Mouse (Mus musculus) frontal cortex, postnatal 14 days (tissue): ENCODE results near the gene Slc25a22.
A peak's percentile ranks its signal among the peaks of the same experiment; 100 is the strongest.

Experiments
- DNase-seq, 2 experiments: peaks; one replicate each; pipeline ENCODE4 v3.0.0; 2022; ENCODE audit warnings: low spot score in 2 of 2

Slc25a22 gene

DNA sequence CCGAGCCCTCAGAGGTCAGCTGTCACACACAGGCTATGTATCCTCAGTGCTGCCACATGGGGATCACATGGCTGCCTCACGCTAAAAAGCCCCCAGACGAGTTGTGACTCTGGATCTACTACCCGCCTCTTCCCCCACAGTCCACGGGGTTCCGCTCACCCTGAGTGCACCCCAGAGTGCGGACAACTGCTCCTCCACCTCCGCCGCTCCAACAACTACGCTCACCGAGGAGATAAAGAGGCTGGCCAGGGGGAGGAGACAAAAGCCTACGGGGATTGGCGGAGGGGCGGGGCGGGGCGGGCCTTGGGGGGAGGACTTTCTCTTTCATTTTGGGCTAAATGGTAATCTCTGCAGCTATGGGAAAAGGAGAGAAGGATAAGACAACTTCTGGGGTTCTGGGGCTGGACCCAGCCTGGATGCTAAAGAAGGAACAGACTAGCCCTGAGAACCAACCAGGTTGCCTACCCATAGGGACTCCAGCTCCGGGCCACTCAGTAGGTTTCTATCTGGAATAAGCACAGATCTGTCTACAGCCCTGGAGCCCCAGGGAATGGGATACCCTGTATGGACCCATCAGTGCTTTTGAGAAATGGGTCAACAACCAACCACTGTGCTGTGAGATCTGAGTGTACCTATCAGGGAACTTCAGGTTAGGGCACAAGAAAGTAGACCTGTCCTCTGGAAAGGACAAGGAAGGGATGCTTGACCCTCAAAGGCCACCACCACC, 2.4 kb downstream of the Slc25a22 start:
- DNase-seq = peak in 1 of 2 experiments; percentile 40

- peak; percentile 46 to 58 for DNase-seq
Measured at GRCm38 (mm10) chr7:141434464-141434863, 3.2 kb downstream of the Slc25a22 start.

DNA sequence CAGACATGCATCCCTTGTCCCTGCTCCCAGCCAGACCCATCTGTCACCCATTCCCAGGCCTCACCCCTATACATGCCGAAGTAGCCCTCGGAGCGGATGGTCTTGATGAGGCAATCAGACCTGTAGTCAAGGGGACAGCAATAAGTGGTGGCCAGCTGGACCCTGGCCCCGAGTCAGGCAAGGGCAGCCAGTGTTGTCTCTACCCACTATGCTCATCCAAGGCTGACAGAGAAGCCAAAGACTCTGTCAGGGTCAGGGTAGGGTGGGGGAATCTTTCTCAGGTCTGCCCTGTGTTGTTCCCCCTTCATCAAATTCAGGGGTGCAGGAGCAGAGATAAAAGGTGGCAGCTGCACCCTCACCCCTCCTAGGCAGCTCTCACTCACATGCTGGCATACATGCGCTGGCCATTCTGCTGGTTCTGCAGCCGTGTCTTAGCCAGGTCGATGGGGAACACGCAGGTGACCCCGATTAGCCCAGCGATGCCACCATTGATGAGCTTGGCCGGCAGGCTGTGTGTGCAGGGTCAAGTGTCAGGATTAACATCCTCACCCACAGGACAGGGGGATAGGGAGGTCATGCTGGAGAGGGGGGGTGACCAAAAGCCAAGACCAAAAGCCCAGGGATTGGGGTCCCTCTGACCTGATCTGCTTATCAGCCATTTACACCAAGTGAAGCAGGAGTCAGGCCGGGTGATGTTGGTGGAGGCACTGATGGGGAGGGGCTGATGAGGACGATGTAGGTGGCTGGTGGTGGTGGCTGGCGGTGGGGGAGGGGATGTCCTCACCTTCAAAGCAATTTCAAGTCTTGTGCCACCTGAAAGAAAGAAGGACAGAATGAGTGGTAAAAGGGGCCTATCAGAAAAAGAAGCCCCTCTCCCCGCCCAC, 3.9 kb downstream of the Slc25a22 start:
- peak in 1 of 2 experiments; percentile 31 for DNase-seq

GRCm38 (mm10) chr7:141432741-141433516, 4.8 kb downstream of the Slc25a22 start:
- DNase-seq = peak in 1 of 2 experiments; percentile 16

GRCm38 (mm10) chr7:141432186-141432611, 5.5 kb downstream of the Slc25a22 start:
- peak in 1 of 2 experiments; percentile 7 for DNase-seq

DNA sequence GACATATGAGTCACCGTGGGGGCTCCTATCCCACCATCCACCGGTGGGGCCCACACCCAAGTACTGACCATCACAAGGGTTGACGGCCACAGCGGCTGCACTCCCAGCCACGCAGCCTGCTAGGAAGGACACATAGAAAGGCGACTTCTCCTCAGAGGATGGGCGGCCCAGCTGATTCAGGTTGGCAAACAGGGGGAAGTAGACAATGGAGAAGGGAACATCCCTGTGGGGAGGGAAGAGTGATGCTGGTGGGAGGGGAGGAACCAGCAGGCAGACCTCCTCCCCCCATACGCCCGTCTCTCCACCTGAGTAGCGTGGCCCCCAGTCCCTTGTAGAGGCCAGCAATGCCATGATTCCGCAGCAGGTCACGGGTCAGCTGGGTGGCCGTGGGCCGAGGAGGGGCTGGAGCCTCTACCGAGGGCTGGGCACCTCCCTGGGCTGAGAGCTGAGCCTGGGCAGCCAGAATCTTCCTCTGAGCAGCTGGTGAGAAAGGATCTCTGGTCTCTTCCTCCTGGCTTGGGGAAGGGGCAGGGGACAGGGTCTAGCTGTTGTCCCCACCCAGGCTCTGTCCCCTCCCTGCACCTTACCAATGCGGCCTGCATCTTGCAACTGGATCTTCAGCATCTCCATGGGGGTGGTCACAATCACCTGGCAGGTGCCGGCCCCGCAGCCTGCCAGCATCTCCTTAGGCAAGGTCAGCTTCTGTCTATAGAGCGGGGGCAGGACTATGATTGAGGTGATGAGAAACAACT, 6.1 kb downstream of the Slc25a22 start:
- peak in 1 of 2 experiments; percentile 9 for DNase-seq

- no peak for DNase-seq
Measured at GRCm38 (mm10) chr7:141430585-141431240, 7.0 kb downstream of the Slc25a22 start.

GRCm38 (mm10) chr7:141429840-141430584, 7.7 kb downstream of the Slc25a22 start:
- no peak for DNase-seq

GRCm38 (mm10) chr7:141429310-141429709, 8.4 kb downstream of the Slc25a22 start, which contains the start of gene Cend1:
TSS of gene Cend1 (minus strand) at chr7:141429491.
- peak; percentile 82 to 87 for DNase-seq

- DNase-seq = no peak
Measured at GRCm38 (mm10) chr7:141428701-141429100, 9.0 kb downstream of the Slc25a22 start.

DNA sequence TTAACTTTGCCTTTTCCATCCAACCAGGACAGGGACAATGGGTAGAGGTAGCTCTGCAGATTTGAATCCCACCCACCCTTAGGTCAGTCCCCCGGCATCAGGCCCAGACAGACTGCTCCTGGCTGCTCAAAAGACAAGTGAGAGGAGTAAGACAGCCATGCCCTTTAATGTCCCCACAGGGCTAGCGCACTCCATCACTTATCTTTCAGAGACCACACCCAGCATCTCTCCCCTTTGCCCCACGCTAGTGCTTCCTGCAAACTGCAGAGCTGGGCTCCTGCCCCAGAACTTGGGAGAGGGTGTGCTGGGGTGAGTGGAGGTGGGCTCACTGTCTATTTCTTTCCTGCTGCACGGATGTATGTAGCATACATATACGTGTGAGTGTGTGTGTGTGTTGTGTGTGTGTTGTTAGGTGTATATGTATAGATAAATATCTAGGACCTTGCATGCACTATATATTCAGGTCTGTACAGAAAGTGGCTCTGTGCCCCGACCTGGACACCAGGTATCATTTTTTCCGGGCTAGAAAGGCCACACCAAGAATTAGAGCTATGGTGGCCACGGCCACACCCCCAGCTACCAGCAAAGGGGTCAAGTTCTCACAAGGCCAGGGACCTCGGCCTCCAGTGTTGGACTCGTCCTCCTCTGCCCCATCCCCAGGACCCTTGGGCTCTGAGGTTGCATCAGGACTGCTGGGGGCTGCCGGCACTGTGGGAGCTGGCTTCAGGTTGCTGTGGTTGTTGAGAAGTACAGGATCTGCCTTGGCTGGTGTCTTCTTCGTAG, 10.6 kb downstream of the Slc25a22 start:
- no peak for DNase-seq

DNA sequence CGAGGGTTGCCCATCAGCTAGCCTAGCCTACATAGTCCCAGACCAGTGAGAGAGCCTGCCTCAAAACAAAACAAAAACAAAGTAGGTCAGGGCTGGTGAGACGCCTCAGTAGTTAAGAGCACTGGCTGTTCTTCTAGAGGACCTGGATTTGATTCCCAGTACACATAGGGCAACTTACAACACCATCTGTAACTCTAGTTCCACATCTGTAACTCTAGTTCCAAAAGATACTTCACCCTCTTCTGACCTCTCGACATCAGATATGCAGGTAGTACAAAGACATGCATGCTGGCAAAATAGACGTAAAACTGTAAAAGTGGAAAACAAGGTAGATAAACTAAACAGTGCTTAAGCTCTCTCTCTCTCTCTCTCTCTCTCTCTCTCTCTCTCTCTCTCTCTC, 13.9 kb downstream of the Slc25a22 start:
- DNase-seq = no peak

- DNase-seq = no peak
Measured at GRCm38 (mm10) chr7:141420030-141420702, 17.5 kb downstream of the Slc25a22 start.

GRCm38 (mm10) chr7:141418970-141419369, 18.7 kb downstream of the Slc25a22 start:
- DNase-seq = no peak

- no peak for DNase-seq
Measured at GRCm38 (mm10) chr7:141417731-141418681, 19.7 kb downstream of the Slc25a22 start.

DNA sequence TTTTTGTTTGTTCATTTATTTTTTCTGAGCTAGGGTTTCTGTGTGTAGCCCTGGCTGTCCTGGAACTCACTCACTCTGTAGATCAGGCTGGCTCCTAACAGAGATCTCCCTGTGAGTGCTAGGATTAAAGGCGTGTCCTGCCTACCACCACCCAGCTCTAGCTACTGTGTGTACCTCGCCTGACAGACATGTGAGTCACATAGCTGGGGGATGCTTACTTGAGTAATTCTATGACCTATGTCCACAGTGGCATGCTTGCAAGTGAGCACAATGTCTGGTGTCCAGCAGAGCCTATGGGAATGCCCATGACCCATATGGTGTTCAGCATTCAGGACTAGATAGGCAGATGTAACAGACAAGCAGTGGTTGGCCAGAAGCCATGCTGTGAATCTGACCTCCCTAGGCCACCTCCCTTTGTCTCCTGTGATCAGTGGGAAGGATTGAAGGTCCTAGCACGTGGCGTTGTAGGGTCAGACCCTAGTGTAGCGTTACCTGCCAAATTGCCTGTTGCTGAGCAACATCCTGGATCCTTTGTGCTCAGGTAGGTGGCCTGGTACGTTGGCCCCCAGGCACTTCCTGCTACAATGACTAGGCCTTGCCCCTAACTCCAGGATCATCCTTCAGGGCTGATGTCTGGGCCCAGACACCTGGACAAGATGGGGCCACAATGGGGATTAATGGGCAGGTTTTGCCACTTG, 21.4 kb downstream of the Slc25a22 start:
- no peak for DNase-seq
